Mouse (Mus musculus): ENCODE measurements around the gene 1110008P14Rik. TPM values are rescaled to one million over a fixed set of nuclear protein-coding genes. Genes with fewer than 3 reads are reported as not detected.

The 1110008P14Rik gene
- polyA plus RNA-seq, 2 experiments, result 32.6 to 40.8 TPM

GRCm38 (mm10) chr2:32396695-32397094 is 15.0 kb upstream of the 1110008P14Rik start:
- DNase-seq (ENCODE audit: low read depth in 3 of 3, low spot score in 3 of 3) (no peak), ATAC-seq (ENCODE audit: insufficient read depth) (no peak)
- Histone ChIP-seq H3K9me3 (ENCODE audit: control insufficient read depth, low read length) (no peaks in the 10 kb centered on the region), H3K27me3 (ENCODE audit: control insufficient read depth, insufficient read depth, low read length) (no peaks in the 10 kb centered on the region), H3K4me2 (ENCODE audit: low read depth) (peak overlapping the region; percentile 98), H3K4me1 (replicated peaks; ENCODE audit: control insufficient read depth in 2 of 2, insufficient read depth in 2 of 2, low read length in 1 of 2) (peaks cover 5 to 10% of the 10 kb centered on the region in 2 experiments), H3K36me3 (replicated peaks; ENCODE audit: control insufficient read depth, insufficient read depth, low read depth) (no peaks in the 10 kb centered on the region), H3K4me3 (ENCODE audit: insufficient read depth in 1 of 2, low read depth in 2 of 2, low read length in 2 of 2) (peak overlapping the region; percentile 74 to 83), H3K27ac (no peak overlapping the region), H3K9ac (replicated peaks) (peak overlapping the region; percentile 69)
- under 1% methylated on average over 15 of the region's 15 CpGs for WGBS (ENCODE audit: insufficient replicate concordance)
- TF ChIP-seq CTCF (IDR thresholded peaks at IDR 0.05; ENCODE audit: low read depth) (no peak), EP300 (IDR thresholded peaks at IDR 0.05; ENCODE audit: low read depth) (no peak)

GRCm38 (mm10) chr2:32395946-32396621 is 14.3 kb upstream of the 1110008P14Rik start:
- Histone ChIP-seq H3K27ac (peak overlapping the region; percentile 4), H3K27me3 (ENCODE audit: control insufficient read depth, insufficient read depth, low read length) (no peaks in the 10 kb centered on the region), H3K4me3 (ENCODE audit: insufficient read depth in 1 of 2, low read depth in 2 of 2, low read length in 2 of 2) (peak overlapping the region; percentile 74 to 83), H3K36me3 (replicated peaks; ENCODE audit: control insufficient read depth, insufficient read depth, low read depth) (no peaks in the 10 kb centered on the region), H3K4me1 (replicated peaks; ENCODE audit: control insufficient read depth in 2 of 2, insufficient read depth in 2 of 2, low read length in 1 of 2) (peaks cover 5 to 10% of the 10 kb centered on the region in 2 experiments), H3K9me3 (ENCODE audit: control insufficient read depth, low read length) (no peaks in the 10 kb centered on the region), H3K4me2 (ENCODE audit: low read depth) (peak overlapping the region; percentile 98), H3K9ac (replicated peaks) (peak overlapping the region; percentile 69)
- DNase-seq (ENCODE audit: low read depth in 3 of 3, low spot score in 3 of 3) (peak; percentile 74 to 78 (median 77)), ATAC-seq (ENCODE audit: insufficient read depth) (peak; percentile 85)
- TF ChIP-seq CTCF (IDR thresholded peaks at IDR 0.05; ENCODE audit: low read depth), result no peak
- no peak for TF ChIP-seq EP300 (IDR thresholded peaks at IDR 0.05; ENCODE audit: low read depth)
- WGBS (ENCODE audit: insufficient replicate concordance), result under 1% methylated on average over 58 of the region's 59 CpGs

- Histone ChIP-seq H3K36me3 (replicated peaks; ENCODE audit: control insufficient read depth, insufficient read depth, low read depth) (no peaks in the 10 kb centered on the region), H3K27ac (peak within 1 kb of the TSS; percentile 65), H3K27me3 (ENCODE audit: control insufficient read depth, insufficient read depth, low read length) (no peaks in the 10 kb centered on the region), H3K9ac (replicated peaks) (peak within 1 kb of the TSS; percentile 69), H3K9me3 (ENCODE audit: control insufficient read depth, low read length) (no peaks in the 10 kb centered on the region), H3K4me3 (ENCODE audit: insufficient read depth in 1 of 2, low read depth in 2 of 2, low read length in 2 of 2) (peak within 1 kb of the TSS; percentile 74 to 83), H3K4me2 (ENCODE audit: low read depth) (peak within 1 kb of the TSS; percentile 98), H3K4me1 (replicated peaks; ENCODE audit: control insufficient read depth in 2 of 2, insufficient read depth in 2 of 2, low read length in 1 of 2) (peaks cover 5 to 10% of the 10 kb centered on the region in 2 experiments)
- peak; percentile 80 to 89 (median 82) for DNase-seq (ENCODE audit: low read depth in 3 of 3, low spot score in 3 of 3)
- ATAC-seq (ENCODE audit: insufficient read depth), result peak; percentile 88
- WGBS (ENCODE audit: insufficient replicate concordance), result under 1% methylated on average over 31 of the region's 31 CpGs
- TF ChIP-seq CTCF (IDR thresholded peaks at IDR 0.05; ENCODE audit: low read depth) (no peak), EP300 (IDR thresholded peaks at IDR 0.05; ENCODE audit: low read depth) (no peak)
Measured at GRCm38 (mm10) chr2:32395484-32395945, 13.8 kb upstream of the 1110008P14Rik start, which contains the start of gene Ptges2. Gene Ptges2 (plus strand): TSS chr2:32395896.

- peak overlapping the region; percentile 74 to 83 for H3K4me3 ChIP-seq (ENCODE audit: insufficient read depth in 1 of 2, low read depth in 2 of 2, low read length in 2 of 2)
- peaks cover 5 to 10% of the 10 kb centered on the region in 2 experiments for H3K4me1 ChIP-seq (replicated peaks; ENCODE audit: control insufficient read depth in 2 of 2, insufficient read depth in 2 of 2, low read length in 1 of 2)
- 1% methylated on average over 8 of the region's 8 CpGs for WGBS (ENCODE audit: insufficient replicate concordance)
- peak overlapping the region; percentile 69 for H3K9ac ChIP-seq (replicated peaks)
- no peaks in the 10 kb centered on the region for H3K27me3 ChIP-seq (ENCODE audit: control insufficient read depth, insufficient read depth, low read length)
- DNase-seq (ENCODE audit: low read depth in 3 of 3, low spot score in 3 of 3), result peak in 1 of 3 experiments; percentile 52
- peak; percentile 31; the same call in 1 of the 2 replicates for ATAC-seq (ENCODE audit: insufficient read depth)
- H3K27ac ChIP-seq, result peak overlapping the region; percentile 65
- TF ChIP-seq CTCF (IDR thresholded peaks at IDR 0.05; ENCODE audit: low read depth) (peak; percentile 74), EP300 (IDR thresholded peaks at IDR 0.05; ENCODE audit: low read depth) (no peak)
- no peaks in the 10 kb centered on the region for H3K9me3 ChIP-seq (ENCODE audit: control insufficient read depth, low read length)
- H3K4me2 ChIP-seq (ENCODE audit: low read depth), result peak overlapping the region; percentile 98
- H3K36me3 ChIP-seq (replicated peaks; ENCODE audit: control insufficient read depth, insufficient read depth, low read depth), result no peaks in the 10 kb centered on the region
Measured at GRCm38 (mm10) chr2:32394973-32395372, 13.2 kb upstream of the 1110008P14Rik start.

- DNase-seq (ENCODE audit: low read depth in 3 of 3, low spot score in 3 of 3), result no peak
- Histone ChIP-seq H3K4me1 (replicated peaks; ENCODE audit: control insufficient read depth in 2 of 2, insufficient read depth in 2 of 2, low read length in 1 of 2) (peaks cover 5 to 9% of the 10 kb centered on the region in 2 experiments), H3K9me3 (ENCODE audit: control insufficient read depth, low read length) (no peaks in the 10 kb centered on the region), H3K27me3 (ENCODE audit: control insufficient read depth, insufficient read depth, low read length) (no peaks in the 10 kb centered on the region), H3K36me3 (replicated peaks; ENCODE audit: control insufficient read depth, insufficient read depth, low read depth) (no peaks in the 10 kb centered on the region), H3K4me2 (ENCODE audit: low read depth) (no peak overlapping the region), H3K27ac (no peak overlapping the region), H3K4me3 (ENCODE audit: insufficient read depth in 1 of 2, low read depth in 2 of 2, low read length in 2 of 2) (no peak overlapping the region), H3K9ac (replicated peaks) (no peak overlapping the region)
- WGBS (ENCODE audit: insufficient replicate concordance), result 70% methylated on average over 5 of the region's 5 CpGs
- no peak for ATAC-seq (ENCODE audit: insufficient read depth)
- TF ChIP-seq CTCF (IDR thresholded peaks at IDR 0.05; ENCODE audit: low read depth) (no peak), EP300 (IDR thresholded peaks at IDR 0.05; ENCODE audit: low read depth) (no peak)
Measured at GRCm38 (mm10) chr2:32392063-32392462, 10.3 kb upstream of the 1110008P14Rik start.
